Mouse (Mus musculus) adrenal gland, postnatal 4 days (tissue): ENCODE measurements around the gene C5ar2. TPM values are rescaled to one million over a fixed set of nuclear protein-coding genes. Genes with fewer than 3 reads are reported as not detected.

Experiments
- DNase-seq, 2 experiments: peaks; one replicate each; pipeline ENCODE4 v3.0.0; 2021 to 2022; ENCODE audit warnings: low spot score in 2 of 2, mixed read lengths in 2 of 2
- total RNA-seq, 2 experiments: library from RNA; stranded (reverse); gene quantifications; 2 replicates each; pipeline ENCODE4 v1.2.3; 2021

C5ar2 gene
- total RNA-seq, 2 experiments from 2014 or later: 0.45 to 0.48 TPM

DNA sequence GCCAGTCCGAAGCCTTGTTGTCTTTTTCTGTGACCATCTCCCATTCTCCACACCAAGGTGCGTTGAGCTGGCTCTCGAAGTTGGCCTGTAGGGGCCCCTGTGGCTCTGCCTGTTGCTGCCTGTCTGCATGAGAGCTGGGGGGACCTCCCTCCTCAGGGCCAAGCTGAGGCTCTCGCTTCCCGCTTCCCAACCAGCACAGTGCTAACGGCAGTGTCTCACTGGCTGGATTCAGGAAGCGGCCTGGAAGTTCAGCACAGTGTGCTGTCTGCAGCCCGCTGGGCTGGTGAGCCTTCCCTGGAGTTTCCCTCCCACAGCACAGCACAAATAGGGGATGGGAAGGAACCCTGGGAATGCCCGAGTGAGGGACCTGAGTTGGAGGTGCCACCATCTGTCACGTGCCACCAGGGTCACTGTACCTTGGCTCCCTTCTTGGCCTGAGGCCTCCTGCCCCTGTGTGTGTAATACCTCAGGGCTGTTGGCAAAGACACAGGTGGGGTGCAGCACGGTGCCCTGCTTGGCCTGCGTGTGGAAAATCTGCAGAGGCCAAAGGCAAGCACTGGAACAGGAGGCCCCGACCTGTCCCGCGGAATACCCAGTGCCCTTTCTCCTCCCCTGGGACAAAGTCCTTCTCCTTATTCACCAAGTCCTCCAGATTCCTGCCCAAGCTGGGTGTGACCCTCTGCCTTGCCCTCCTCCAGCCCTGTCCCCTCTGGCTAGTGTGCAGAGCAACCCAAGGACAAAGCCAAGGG is 41.0 kb downstream of the C5ar2 start:
- DNase-seq: no peak

GRCm38 (mm10) chr7:16201136-16201535 is 42.8 kb downstream of the C5ar2 start:
- no peak for DNase-seq

DNA sequence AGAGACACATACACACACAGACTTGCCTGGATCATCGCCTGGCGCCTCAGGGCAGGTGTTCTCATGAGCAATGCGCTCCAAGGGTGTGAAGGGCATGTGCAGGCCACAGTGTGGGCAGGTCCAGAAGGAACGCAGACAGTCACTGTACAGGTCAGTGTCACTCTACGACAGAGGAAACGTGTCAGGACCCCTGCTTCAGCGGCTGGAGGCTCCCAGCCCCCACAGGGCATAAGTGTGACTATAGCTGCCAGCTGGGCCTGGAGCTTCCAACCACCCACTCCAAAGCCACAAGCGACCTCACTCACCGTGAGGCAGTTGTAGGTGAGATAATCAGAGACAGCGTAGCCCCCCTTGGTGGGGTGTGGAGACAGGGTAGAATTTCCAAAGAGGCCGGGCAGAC is 45.4 kb downstream of the C5ar2 start:
- no peak for DNase-seq

GRCm38 (mm10) chr7:16197166-16197565 is 46.8 kb downstream of the C5ar2 start:
- DNase-seq: no peak

- DNase-seq: no peak
These were observed 47.3 kb downstream of the C5ar2 start for GRCm38 (mm10) chr7:16196616-16197015.

- no peak for DNase-seq
These were observed 50.3 kb downstream of the C5ar2 start for GRCm38 (mm10) chr7:16193702-16194101.

DNA sequence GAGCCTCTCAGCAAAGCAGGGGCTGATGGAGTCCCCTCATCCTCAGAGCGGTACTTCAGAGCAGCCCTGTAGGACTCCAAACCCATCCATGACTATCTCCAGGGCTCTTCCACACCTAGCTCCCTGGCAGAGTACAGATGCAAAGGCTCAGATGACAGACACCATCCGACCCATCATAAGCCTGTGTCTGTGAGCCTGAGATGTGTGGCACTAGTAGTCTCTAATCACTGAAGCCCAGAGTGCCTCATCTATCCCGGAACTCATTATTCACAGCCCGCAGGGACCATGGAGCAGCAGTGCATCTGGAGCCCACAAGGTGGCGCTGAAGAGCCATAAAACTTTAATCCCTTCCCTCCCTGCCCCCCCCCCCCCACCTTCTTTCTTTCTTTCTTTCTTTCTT is 51.6 kb downstream of the C5ar2 start:
- peak; percentile 47 to 53 for DNase-seq

- no peak for DNase-seq
These were observed 56.5 kb downstream of the C5ar2 start for GRCm38 (mm10) chr7:16187494-16187893.

Other genes starting within 250 kb of the C5ar2 start
- 10 to 100 TPM; 14.4 to 14.6 TPM for gene Bicra, start 196.2 kb downstream of the C5ar2 start, total RNA-seq
- gene Zfp541, start 182.3 kb downstream of the C5ar2 start, total RNA-seq: under 1 TPM; 0.22 to 0.23 TPM
- 100 to 1,000 TPM; 130 to 136 TPM for gene Napa, start 145.7 kb downstream of the C5ar2 start, total RNA-seq
- 10 to 100 TPM; 29.1 to 29.3 TPM for gene Kptn, start 124.3 kb downstream of the C5ar2 start, total RNA-seq
- gene Slc8a2, start 114.3 kb downstream of the C5ar2 start, total RNA-seq: 1 to 10 TPM; 6.5 to 7.6 TPM
- 10 to 100 TPM; 18.8 to 22.0 TPM for gene Meis3, start 69.1 kb downstream of the C5ar2 start, total RNA-seq
- gene Dhx34, start 22.1 kb downstream of the C5ar2 start, total RNA-seq: 10 to 100 TPM; 20.9 to 21.9 TPM
- 1 to 10 TPM; 4.8 to 6.2 TPM for gene C5ar1, start 15.4 kb upstream of the C5ar2 start, total RNA-seq
- gene Inafm1, start 29.5 kb upstream of the C5ar2 start, total RNA-seq: 10 to 100 TPM; 35.6 to 41.5 TPM
- 100 to 1,000 TPM; 103 to 116 TPM for gene Ccdc9, start 42.6 kb upstream of the C5ar2 start, total RNA-seq
- gene Bbc3, start 64.2 kb upstream of the C5ar2 start, total RNA-seq: 1 to 10 TPM; 9.6 to 9.9 TPM
- 100 to 1,000 TPM; 100 to 101 TPM for gene Sae1, start 143.7 kb upstream of the C5ar2 start, total RNA-seq
- 10 to 100 TPM; 60.7 to 62.1 TPM for gene Zc3h4, start 156.8 kb upstream of the C5ar2 start, total RNA-seq
- gene Tmem160, start 208.6 kb upstream of the C5ar2 start, total RNA-seq: 10 to 100 TPM; 39.1 to 39.9 TPM
- under 1 TPM in 1 of 2 experiments, not detected in 1; 0.20 TPM for gene Npas1, start 233.6 kb upstream of the C5ar2 start, total RNA-seq